Mouse (Mus musculus) liver, embryonic 14.5 days (tissue): ENCODE data around the gene Trim6. TPM values are rescaled to one million over a fixed set of nuclear protein-coding genes. Genes with fewer than 3 reads are reported as not detected.

ENCODE experiments used
- ATAC-seq: fragments of 200-750 bp; cut with Nextera tagmentation; 2 replicates; pipeline ENCODE4 v1.8.0; 2017; ENCODE audit warnings: moderate number of reproducible peaks, mild to moderate bottlenecking, moderate library complexity; ENCODE audit not compliant: insufficient read depth
- DNase-seq, 3 experiments: peaks; one replicate each; pipeline ENCODE4 v3.0.0-alpha.2; 2012 to 2013; ENCODE audit warnings: low read depth in 3 of 3, low spot score in 3 of 3
- H3K27ac ChIP-seq: fragments of 300-500 bp; sonication (generic); 2 replicates; pipeline ENCODE4 v1.5.1; 2014; ENCODE audit warnings: moderate library complexity, mild to moderate bottlenecking, control low read depth, inconsistent platforms
- H3K27me3 ChIP-seq: fragments of 300-500 bp; sonication (generic); 2 replicates; pipeline ENCODE4 v1.6.1; 2014; ENCODE audit warnings: mild to moderate bottlenecking, low read length, moderate library complexity; ENCODE audit not compliant: control insufficient read depth, insufficient read depth
- H3K36me3 ChIP-seq: fragments of 300-500 bp; sonication (generic); replicated peaks from 2 replicates; pipeline ENCODE4 v1.6.1; 2014; ENCODE audit warnings: low read depth; ENCODE audit not compliant: control insufficient read depth, insufficient read depth
- H3K4me1 ChIP-seq, 2 experiments: fragments of 200-500 bp in 1 of 2; fragments of 300-500 bp in 1 of 2; sonication (generic) in 1 of 2; replicated peaks; 2 replicates each; pipeline ENCODE4 v1.6.1; 2012 to 2014; ENCODE audit warnings: antibody characterized with exemption in 1 of 2, inconsistent platforms in 1 of 2, low read length in 1 of 2; ENCODE audit not compliant: control insufficient read depth in 2 of 2, insufficient read depth in 2 of 2
- H3K4me2 ChIP-seq: fragments of 300-500 bp; sonication (generic); 2 replicates; pipeline ENCODE4 v1.6.1; 2014; ENCODE audit warnings: low read depth, mild to moderate bottlenecking, control low read depth, moderate library complexity
- H3K4me3 ChIP-seq, 2 experiments: fragments of 200-500 bp in 1 of 2; fragments of 300-500 bp in 1 of 2; sonication (generic) in 1 of 2; 2 replicates each; pipeline ENCODE4 v1.5.1; 2012 to 2014; ENCODE audit warnings: low read depth in 2 of 2, low read length in 2 of 2, mild to moderate bottlenecking in 2 of 2, control low read depth in 1 of 2, inconsistent platforms in 1 of 2, moderate library complexity in 1 of 2; ENCODE audit not compliant: insufficient read depth in 1 of 2
- H3K9ac ChIP-seq: fragments of 300-500 bp; sonication (generic); replicated peaks from 2 replicates; pipeline ENCODE4 v1.6.1; 2014; ENCODE audit warnings: mild to moderate bottlenecking, control low read depth, moderate library complexity
- H3K9me3 ChIP-seq: fragments of 300-500 bp; sonication (generic); 2 replicates; pipeline ENCODE4 v1.6.1; 2016; ENCODE audit warnings: low read length, mixed read lengths; ENCODE audit not compliant: control insufficient read depth
- CTCF ChIP-seq: IDR thresholded peaks from 2 replicates; pipeline ENCODE4 v1.5.1; 2016; ENCODE audit warnings: antibody characterized with exemption, low read depth, control low read depth
- EP300 ChIP-seq: IDR thresholded peaks from 2 replicates; pipeline ENCODE4 v1.6.1; 2016; ENCODE audit warnings: antibody characterized with exemption, low read depth
- WGBS: fragments of 180-500 bp; shearing (Covaris S2); extraction: QIAGEN DNeasy Blood & Tissue Kit; methylation state at CpG from one replicate; pipeline ENCODE4 v1.1.7; 2014; ENCODE audit not compliant: insufficient replicate concordance; 5-methylcytosine and 5-hydroxymethylcytosine counted together
- polyA plus RNA-seq, 2 experiments: library from polyadenylated mRNA; depleted of rRNA in 1 of 2; stranded (reverse) in 1 of 2; unstranded in 1 of 2; fragments of >200 nt; fragmentation: Nextera tagmentation in 1 of 2; extraction: Ambion mirVana in 1 of 2; gene quantifications; 2 replicates each; pipeline versions ENCODE4 v1.2.1 to v1.2.3; 2012 to 2014

Trim6 gene
- polyA plus RNA-seq (2012; rRNA removed) (0.38 and 0.43 TPM in 2 replicates), polyA plus RNA-seq (2014; fragmentation: Nextera tagmentation; extraction: Ambion mirVana) (0.28 and 0.44 TPM in 2 replicates)

- peak in 1 of 3 experiments; percentile 10 for DNase-seq
Observed at GRCm38 (mm10) chr7:104218701-104219569, at the start of gene Trim6. Gene Trim6 (plus strand): TSS chr7:104218793.

GRCm38 (mm10) chr7:104169634-104170204, 48.9 kb upstream of the Trim6 start:
- TF ChIP-seq CTCF (no peak), EP300 (no peak)
- Histone ChIP-seq H3K9ac (no peak overlapping the region), H3K27me3 (no peaks in the 10 kb centered on the region), H3K27ac (no peak overlapping the region), H3K9me3 (no peaks in the 10 kb centered on the region), H3K4me3 (no peak overlapping the region), H3K4me2 (no peak overlapping the region), H3K4me1 (no peaks in the 10 kb centered on the region), H3K36me3 (no peaks in the 10 kb centered on the region)
- ATAC-seq = peak; percentile 45; the same call in 1 of the 2 replicates
- DNase-seq = no peak
- WGBS = 13% methylated on average over 6 of the region's 6 CpGs

More at GRCm38 (mm10) chr7:104218701-104219569, at the start of gene Trim6:
- peak; percentile 70 for ATAC-seq
- H3K4me2 ChIP-seq = peak within 1 kb of the TSS; percentile 70
- WGBS = under 1% methylated on average over 37 of the region's 37 CpGs
- no peak within 1 kb of the TSS for H3K27ac ChIP-seq
- H3K4me3 ChIP-seq = peak within 1 kb of the TSS; percentile 54 to 61
- TF ChIP-seq EP300 (no peak), CTCF (no peak)
- H3K9me3 ChIP-seq = no peaks in the 10 kb centered on the region
- H3K27me3 ChIP-seq = no peaks in the 10 kb centered on the region
- H3K36me3 ChIP-seq = no peaks in the 10 kb centered on the region
- no peaks in the 10 kb centered on the region for H3K4me1 ChIP-seq
- peak within 1 kb of the TSS; percentile 57 for H3K9ac ChIP-seq

- Histone ChIP-seq H3K4me1 (no peaks in the 10 kb centered on the region), H3K9me3 (no peaks in the 10 kb centered on the region), H3K4me2 (no peak overlapping the region), H3K27ac (no peak overlapping the region), H3K27me3 (no peaks in the 10 kb centered on the region), H3K36me3 (no peaks in the 10 kb centered on the region), H3K9ac (no peak overlapping the region), H3K4me3 (no peak overlapping the region)
- ATAC-seq = no peak
- WGBS = 52% methylated on average over 1 of the region's 1 CpGs
- TF ChIP-seq EP300 (no peak), CTCF (no peak)
- no peak for DNase-seq
Observed at GRCm38 (mm10) chr7:104175085-104175484, 43.5 kb upstream of the Trim6 start.

- no peaks in the 10 kb centered on the region for H3K4me1 ChIP-seq
- no peaks in the 10 kb centered on the region for H3K27me3 ChIP-seq
- WGBS = 50% methylated on average over 5 of the region's 5 CpGs
- ATAC-seq (no peak), DNase-seq (no peak)
- no peaks in the 10 kb centered on the region for H3K9me3 ChIP-seq
- H3K9ac ChIP-seq = no peak overlapping the region
- TF ChIP-seq CTCF = no peak
- no peak for TF ChIP-seq EP300
- no peaks in the 10 kb centered on the region for H3K36me3 ChIP-seq
- H3K4me3 ChIP-seq = no peak overlapping the region
- no peak overlapping the region for H3K4me2 ChIP-seq
- no peak overlapping the region for H3K27ac ChIP-seq
Observed at GRCm38 (mm10) chr7:104178422-104179054, 40.1 kb upstream of the Trim6 start.

- TF ChIP-seq CTCF (no peak), EP300 (no peak)
- WGBS = 80% methylated on average over 1 of the region's 1 CpGs
- H3K9ac ChIP-seq = no peak overlapping the region
- no peak overlapping the region for H3K4me3 ChIP-seq
- no peaks in the 10 kb centered on the region for H3K9me3 ChIP-seq
- no peaks in the 10 kb centered on the region for H3K36me3 ChIP-seq
- DNase-seq (no peak), ATAC-seq (no peak)
- H3K4me1 ChIP-seq = no peaks in the 10 kb centered on the region
- no peak overlapping the region for H3K4me2 ChIP-seq
- no peaks in the 10 kb centered on the region for H3K27me3 ChIP-seq
- H3K27ac ChIP-seq = no peak overlapping the region
Observed at GRCm38 (mm10) chr7:104179074-104179473, 39.5 kb upstream of the Trim6 start.
